Mouse (Mus musculus) liver, postnatal 0 days (tissue): ENCODE measurements around the gene Itgb1bp1.

Source experiments
- CTCF ChIP-seq: sonication (generic); IDR thresholded peaks from 2 replicates; pipeline ENCODE4 v1.5.1; 2016; ENCODE audit warnings: antibody characterized with exemption, low read depth
- EP300 ChIP-seq: IDR thresholded peaks from 2 replicates; pipeline ENCODE4 v1.6.1; 2016; ENCODE audit warnings: antibody characterized with exemption, low read depth, mild to moderate bottlenecking

DNA sequence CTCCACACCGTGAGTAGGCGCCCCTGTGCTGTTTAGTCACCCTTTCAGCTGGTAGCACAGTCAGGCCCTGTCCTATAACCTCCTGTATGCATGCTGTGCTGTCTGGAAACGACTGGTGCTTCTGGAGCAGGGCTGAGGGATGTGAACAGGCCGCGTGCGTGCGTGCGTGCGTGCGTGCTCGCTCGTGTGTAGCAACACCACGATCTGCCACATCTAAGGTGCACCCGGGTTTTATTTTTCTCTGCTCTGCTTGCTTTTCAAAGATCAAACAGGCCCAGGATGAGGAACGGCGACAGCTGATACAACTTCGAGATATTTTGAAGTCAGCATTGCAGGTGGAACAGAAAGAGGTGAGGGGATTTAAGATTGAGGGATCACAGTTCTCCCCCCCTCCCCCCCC is 73.2 kb downstream of the Itgb1bp1 start:
- TF ChIP-seq CTCF (no peak), EP300 (no peak)
